Mouse (Mus musculus) naive thymus-derived CD4-positive, alpha-beta T cell, adult 2 months (primary cell): ENCODE measurements around the gene Slc30a9.

Source experiments
- DNase-seq: peaks from one replicate; pipeline ENCODE4 v3.0.0-alpha.2; 2011; ENCODE audit warnings: low read depth

Gene Slc30a9

DNA sequence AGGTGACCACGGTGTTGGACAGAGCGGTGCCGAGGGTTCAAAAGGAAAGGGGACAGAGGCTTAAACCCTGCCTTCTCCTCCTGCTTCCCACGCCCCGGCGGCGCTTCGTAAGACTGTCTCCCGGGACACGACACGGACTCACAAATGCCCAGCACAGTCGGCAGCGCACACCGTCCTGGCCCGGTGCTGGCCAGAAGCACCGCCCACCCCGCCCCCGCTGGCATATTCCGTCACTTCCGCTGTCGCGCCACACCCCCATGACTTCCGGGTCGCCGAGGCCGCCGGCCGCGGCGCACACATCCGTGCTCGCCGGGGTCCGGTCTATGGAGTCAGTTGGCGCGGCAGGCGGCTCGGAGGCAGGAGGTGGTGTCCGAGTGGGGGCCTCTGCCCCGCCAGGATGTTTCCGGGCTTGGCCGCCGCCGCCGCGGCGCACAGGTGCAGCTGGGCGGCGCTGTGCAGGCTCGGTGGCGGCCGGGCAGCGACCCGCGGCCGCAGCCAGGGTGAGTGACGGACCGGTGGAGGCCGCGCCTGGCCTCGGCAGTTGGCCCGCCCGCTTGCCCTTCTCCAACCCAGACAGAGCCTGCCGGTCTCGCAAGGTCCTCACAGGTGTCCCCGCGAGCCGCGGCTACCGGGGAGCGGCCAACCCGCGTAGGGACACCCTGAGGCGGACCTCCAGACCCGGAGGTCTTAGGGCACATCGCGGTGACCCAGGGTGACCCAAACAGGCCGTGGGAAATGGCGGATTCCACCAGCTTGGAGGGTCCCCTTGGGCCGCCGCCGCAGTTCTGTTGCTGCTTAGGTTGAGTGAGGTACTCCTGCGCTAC lies at the start of gene Slc30a9:
TSS of gene Slc30a9 (plus strand) at position 258 of the 824 bp plus-strand sequence.
- DNase-seq, result peak; percentile 87

DNA sequence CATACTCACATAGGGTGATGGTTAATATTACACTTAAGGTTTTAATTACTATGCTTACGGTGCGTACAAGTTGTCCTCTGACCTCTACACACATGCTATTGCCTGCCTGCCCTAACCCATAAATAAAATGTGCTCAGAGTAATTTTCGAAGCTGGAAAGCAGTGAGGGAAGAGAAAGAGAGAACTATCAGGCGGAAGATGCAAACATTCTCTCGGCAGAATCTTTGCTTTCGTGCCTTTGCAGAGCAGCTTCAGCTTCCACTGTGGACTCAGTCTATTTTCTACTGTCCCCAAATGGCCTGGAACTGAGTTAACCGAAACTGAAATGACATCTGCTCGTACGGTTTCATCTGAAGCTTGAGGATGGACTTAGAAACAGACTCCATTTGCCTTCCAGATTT lies 48.3 kb upstream of the Slc30a9 start:
- DNase-seq, result no peak

DNA sequence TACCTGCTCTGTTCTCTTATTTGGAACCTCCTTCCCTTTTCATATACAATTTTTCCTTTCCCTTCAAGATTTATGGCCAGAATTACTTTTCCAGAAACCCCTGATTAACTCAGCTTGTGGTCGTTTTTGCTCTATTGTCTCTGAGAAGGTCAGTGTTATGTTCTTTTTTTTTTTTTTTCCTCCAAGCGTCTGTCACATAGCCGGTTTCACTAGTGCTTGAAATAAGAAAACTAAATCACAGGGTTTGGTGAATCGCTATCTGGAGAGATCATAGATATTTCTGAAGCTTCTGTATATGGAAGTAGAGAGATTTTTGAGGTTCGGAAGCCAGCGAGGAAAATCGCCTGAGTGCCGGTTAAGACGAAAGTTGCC lies 46.6 kb upstream of the Slc30a9 start:
- no peak for DNase-seq

DNA sequence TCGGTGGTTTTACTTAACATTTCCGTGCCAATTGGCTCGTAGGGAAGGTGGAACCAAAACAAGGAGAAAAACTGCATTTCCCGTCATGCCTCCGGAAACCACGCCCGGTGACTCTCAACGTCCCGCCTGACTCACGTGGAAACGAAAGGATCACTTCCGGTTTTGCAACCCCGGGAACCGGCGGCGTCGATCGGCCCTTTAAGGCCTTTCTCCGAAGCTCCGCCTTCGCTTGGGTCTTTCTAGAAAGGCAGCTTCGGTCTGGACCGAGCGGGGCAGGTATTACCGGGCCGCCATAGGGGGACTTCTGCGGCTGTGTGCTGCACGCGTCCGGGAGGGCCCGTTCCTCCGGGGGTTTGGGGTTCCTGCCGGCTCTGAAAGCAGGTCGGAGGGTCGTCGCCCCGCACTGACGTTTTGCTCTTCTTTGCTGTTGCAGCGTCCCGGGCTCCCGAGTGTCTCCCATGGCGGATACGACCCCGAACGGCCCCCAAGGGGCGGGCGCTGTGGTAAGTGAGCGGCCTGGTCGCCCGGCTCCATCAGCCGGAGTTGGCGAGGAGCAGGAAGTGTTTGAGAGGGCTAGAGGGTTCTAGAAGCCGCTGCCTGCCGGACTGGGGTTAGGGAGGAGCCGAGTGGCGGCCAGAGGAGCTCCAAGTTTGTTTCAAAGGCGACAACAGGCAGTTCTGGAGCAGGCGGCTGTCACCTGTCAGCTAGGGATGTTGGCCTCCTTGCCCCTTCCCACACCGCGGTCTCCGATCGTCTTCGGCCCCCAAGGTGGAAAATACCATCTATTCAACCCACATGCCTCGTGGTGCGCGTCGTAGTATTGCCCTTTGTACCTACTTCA lies 46.0 kb upstream of the Slc30a9 start, which contains the start of gene Tmem33:
TSS of gene Tmem33 (plus strand) at position 35 of the 841 bp plus-strand sequence.
- DNase-seq, result peak; percentile 95

DNA sequence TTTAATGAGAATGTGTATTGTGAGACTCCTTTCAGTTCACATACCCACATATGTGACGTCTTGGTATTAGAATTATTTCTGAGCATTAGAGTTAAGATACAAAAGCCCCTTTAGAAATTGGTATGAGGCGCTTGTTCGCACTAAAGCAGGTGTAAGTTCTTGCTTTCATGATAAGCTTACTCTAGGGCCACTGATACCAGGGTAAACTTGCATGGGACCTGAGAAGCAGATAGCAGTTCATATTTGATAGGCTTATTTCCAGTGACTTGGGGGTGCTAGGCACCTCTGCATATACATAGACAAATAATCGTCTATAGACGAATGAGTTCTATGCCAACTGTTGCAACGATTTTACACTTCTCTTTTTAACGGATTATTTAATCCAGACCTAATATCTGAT lies 43.8 kb upstream of the Slc30a9 start:
- DNase-seq, result no peak

DNA sequence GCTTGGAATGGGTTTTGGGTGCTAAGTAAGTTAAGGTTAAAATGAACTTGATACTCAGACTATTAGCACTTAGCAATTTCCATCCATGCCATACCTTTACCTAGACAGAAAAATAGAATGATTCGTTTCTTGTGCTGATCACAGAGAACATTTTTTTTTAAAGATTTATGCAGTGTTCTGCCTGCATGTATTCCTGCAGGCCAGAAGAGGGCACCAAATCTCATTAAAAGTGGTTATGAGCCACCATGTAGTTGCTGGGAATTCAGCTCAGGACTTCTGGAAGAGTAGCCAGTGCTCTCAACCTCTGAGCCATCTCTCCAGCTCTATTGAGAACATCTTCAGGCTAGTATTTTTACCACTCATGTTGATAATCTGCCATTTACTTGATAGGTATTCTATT lies 40.6 kb upstream of the Slc30a9 start:
- peak; percentile 43 for DNase-seq

DNA sequence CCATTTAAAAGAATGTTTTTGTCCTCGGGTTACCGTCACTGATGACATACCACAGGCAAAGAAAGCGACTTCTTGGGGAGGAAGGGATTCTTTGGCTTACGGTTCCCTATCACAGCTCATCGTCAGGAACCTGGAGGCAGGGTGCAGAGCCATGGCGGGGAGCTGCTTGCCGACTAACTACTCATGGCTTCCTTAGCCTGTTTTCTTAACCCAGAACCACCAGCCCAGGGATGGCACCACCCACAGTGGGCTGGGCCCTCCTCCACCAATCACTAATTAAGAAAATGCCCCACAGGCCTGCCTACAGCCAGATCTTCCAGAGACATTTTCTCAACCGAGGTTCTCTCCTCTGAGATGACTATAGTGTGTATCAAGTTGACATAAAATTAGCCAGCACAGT lies 37.4 kb upstream of the Slc30a9 start:
- no peak for DNase-seq

DNA sequence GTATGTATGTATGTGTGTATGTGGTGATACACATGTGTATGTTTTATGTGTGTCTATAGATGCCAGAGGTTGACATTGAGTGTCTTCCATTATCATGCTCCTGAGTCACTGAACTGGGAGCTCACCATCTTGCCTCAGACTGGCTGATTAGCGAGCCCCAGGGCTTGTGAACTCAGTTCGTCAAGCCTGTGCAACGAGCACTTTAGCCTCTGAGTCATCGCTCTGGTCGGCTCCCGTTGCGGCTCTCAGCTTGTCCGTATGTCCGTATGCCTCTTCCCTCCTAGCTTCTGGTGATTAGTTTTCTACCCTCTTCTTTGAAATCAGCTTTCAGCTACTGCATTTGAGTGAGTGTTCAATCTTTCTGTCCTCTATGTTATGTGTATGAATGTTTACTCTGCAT lies 27.3 kb upstream of the Slc30a9 start:
- no peak for DNase-seq

DNA sequence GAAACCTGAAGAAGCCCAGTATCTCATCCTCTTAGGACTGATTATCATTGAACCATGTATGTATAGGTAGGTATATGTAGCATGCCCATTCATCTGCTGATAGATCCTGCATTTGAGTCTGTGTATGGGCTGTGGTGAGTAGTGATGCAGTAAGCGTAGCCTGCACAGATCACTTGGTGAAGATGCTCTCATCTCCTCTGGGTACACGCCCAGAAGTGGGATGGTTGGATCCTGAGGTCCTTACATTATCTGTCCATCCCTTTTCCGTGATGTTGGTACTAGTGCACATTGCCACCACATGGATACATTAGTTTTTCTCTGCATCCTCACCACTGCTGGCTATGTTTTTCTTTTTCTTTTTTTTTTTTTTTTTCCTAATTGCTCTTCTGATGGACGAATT lies 26.9 kb upstream of the Slc30a9 start:
- no peak for DNase-seq

DNA sequence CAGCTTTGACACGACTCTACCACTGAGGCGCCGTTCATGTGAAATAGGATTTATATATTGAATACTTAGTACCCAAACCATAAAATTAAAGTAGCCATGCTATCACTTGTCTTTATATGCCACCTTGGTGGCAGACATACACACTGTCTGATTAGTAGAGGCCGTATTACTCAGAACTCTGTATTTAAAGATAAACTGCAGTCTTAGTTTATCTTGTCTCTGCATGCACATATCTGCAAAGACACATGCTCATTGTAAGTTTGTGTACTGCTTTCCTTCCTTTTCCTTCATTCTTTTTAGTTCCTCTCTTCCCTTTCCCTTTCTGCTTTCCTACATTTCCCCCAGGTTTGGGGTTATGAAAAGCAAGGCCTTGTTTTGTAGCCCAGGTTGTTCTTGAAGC lies 26.4 kb upstream of the Slc30a9 start:
- no peak for DNase-seq

DNA sequence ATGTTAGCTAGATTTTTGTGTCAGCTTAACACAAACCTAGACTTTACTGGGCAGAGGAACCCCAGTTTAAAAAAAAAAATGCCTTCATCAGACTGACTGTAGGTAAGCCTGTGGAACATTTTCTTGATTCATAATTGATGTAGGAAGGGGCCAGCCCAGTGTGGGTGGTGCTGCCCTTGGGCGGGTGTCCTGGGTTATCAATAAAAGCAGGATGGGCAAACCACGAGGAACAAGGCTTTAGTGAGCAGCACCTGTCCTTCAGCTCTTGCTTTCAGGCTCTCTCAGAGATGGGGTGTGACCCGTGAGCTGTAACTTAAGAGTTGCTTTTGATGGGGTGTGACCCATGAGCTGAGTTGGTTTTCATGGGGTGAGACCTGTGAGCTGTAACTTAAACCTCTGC lies 11.7 kb upstream of the Slc30a9 start:
- no peak for DNase-seq

DNA sequence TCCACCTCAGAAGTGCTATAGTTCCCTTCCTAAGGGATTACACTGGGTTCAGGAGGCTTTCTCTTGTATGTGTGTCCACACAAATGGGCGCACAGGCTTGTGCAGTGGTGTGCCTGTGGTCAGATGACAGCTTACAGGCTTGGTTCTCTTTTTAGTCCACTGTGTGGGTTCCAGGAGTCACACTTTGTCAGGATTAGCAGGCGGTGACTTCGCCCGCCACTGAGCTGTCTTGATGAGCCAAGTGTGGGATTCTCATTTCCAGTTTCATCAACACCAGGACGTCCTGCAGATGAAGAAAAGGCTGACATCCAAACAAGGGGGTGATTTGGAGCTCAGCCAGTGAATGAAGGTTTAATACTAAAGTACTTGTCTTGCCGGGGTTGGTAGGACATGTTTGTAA lies 11.1 kb upstream of the Slc30a9 start:
- DNase-seq, result no peak

DNA sequence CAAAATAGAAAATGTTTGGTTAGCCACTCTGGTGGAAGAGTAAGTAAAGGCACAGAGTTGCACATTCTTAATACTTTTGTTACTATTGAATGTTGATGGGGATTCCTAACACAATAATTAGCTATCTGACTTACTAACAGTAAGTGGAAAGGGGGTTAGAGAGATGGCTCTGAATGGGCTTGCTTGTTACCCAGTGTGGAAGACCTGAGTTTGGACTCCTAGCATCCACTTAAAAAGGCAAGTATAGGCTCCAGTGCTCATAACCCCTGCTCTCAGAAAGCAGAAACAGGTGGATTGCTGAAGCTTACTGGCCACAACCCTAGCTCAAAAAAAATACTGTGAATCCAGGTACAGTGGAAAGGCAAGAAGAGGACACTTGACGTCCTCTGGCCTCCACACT lies 10.6 kb upstream of the Slc30a9 start:
- no peak for DNase-seq

DNA sequence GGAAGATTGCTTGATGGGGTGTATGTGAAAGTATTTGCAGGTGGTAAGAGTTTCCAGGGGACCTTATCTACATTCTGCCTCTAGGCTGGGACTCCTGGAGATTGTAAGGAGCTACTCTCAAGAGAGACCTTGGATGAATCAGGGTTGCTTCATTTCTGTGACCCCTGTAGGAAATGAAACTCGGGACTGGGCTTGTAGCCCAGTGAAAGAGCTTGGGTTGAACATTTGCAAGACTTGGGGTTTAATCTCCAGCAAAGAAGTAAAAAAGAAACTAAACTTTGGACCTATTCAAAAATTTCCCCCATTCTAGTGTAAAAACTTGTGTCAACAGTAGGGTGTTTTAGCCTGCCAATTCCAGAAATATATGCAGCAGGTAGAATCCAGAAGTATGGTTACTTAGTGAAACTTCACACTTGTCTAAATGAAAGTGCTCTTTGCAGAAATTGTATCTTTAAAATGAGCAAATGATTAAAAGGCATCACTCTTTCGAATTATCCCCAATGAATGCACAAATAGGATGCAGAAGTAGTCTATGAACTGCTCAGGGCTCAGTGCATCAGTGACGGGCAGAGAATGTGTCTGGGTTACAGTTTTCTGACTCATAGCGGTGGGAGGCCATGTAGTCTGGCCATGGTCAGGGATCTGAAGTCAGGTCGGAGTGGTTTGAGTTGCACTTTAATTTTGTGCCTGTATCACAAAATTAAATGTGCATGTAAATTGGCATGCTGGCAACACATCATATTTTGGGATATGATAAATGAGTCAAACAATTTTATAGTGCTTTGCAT lies 9.5 kb upstream of the Slc30a9 start:
- no peak for DNase-seq

DNA sequence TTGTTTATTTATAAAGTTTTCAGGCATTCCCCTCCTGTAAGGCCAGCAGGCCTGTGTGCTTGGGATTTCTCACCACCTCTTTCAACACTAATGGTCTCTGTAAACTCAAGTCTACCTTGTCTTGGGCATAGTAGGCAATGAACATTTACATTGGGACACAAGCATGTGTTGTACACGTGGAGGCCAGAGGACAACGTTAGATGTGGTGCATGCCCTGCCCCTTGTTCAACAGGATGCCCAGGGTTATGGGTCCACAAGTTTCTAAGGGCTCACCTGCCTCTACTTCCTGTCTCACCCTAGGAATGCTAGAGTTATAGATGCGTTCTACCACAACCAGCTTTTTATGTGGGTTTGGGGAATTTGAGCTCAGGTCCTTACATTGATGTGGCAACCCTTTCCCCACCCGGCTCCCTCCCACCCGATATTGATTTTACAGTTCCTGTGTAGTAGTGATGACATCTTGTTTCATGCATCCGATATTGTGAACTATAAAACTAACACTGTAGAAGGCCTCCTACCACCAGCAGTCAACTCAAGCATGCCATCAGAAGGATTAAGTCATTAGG lies 6.8 kb upstream of the Slc30a9 start:
- peak; percentile 58 for DNase-seq

DNA sequence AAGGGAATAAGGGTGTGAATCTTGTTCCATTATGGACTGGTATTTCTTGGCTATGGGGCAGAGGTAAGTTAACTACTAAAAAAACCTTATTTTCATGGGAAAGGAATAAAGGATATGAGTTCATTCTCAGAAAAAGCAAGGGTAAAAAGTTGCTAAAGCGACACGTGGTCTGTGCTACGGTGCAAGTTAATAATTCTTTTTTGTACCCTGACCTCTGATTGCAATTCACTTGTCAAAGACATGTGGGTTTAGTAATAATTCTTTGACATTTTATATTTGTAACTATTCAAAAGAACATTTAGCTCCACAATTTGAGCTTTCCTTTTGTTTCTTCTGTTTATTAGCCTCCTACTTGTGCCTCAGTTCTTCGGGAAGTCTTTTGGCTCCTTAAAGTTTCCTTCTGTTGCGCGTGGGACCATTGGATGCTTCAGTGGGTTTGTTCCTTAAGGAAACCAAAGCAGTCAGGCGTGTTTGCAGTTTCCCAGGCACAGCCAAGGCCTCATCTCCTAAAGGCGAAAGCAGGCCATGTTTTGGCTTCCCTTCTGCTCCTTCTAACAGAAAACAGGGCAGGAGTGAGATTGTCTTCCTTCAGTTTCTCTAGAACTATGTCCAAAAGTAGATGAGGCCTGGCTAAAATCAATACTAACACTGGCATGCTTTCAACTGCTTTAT lies 5.7 kb upstream of the Slc30a9 start:
- no peak for DNase-seq

DNA sequence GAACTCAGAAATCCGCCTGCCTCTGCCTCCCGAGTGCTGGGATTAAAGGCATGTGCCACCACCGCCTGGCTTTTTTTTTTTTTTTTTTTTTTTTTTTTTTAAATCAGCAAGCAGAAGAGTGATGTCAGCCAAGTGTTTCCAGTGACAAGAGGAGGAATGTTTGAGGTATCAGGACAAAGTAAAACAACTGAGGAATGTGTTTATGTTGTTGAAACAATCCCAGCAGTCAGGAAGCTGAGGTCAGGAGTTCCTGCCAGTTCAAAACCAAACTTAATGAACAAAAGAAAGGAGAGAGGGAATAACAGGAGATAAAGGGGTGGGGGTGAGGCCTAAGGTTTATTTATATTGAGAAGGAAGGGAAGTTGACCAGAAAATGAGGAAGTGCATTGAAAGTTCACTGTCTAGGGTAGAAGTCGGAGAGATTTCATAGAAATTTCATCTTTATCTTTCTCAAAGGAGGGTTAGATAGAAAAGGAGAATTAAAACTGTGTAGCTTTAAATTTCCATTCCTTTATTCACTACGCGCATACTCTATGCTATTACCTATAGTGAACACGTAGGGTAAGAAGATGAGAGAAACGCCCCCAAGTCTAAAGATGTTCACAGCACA lies 4.9 kb upstream of the Slc30a9 start:
- DNase-seq, result no peak

DNA sequence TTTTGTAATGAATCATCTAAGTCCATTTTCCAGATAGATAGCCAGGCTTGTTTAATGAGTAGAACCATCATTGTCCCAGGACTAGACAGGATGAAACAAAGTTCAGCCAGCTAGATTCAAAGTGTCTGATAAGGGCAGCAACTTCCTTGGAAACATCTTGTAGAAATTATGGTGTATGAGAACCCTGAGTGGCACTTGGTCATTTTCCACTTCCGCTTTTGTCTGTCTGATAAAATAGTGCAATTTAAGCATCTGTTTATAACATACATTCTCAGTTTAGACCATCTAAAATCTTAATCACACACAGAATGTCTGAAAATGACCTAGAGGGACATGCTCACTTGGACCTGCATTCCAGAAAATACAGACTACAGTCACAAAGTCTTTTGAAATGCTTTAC lies 2.9 kb upstream of the Slc30a9 start:
- no peak for DNase-seq

DNA sequence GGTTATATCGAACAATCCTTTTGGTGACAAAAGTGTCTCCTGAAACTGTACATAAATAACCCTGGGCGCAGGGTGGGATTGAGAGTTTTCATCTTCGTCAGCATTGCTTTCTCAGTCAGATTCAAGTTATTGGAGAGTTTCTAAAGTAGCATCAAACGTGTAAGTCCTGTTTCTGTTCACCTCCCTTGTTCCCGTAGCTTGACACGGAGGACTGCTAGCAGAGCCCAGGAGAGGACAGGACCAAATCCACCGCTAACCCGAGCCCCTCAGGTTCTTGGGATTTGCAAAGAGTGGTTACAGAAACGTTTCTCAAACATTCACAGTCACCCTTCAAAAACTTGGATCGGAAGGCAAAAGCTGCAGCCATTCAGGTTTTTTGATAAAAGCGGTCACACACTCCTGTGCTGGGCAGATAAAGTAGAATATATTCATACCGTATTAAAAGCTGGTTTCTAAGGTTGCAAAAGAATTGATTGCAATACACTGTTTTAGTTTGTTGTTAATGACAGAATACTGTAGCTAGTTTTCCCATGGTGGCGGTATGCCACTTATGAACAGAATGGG lies 986 bp downstream of the Slc30a9 start:
- DNase-seq, result no peak

DNA sequence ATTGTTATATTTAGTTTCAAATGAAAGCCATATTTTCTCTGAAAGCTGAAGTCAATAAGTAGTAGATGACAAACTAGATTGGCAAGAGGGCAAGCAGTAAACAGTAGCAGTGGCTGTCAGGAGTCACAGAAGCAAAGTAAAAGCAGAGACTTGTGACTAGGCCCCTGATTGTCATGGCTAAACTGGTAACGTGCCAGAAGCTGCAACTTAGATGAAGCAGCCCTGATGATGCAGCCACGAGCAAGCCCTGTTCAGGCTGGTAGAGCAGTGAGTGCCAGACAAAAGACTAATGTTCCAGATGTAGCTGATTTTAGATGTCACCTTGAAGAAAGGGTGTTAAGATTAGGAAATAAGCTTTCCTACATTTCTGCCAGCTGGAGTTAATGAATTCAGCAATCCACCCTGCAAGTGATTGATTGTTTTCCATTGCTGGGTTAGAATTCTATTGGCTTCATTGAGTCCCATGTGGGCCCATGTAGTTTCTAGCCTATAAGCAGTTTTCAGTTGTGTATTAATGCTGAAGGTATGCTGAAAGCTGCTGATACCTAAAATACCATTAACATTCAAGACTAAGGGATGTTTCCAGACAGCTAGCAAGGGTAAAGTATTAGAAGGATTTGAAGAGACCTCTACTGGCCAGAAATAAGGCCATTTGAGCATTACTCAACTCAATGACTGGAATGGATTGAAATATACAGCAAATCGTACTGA lies 5.2 kb downstream of the Slc30a9 start:
- no peak for DNase-seq
